In the genomic region with DNA sequence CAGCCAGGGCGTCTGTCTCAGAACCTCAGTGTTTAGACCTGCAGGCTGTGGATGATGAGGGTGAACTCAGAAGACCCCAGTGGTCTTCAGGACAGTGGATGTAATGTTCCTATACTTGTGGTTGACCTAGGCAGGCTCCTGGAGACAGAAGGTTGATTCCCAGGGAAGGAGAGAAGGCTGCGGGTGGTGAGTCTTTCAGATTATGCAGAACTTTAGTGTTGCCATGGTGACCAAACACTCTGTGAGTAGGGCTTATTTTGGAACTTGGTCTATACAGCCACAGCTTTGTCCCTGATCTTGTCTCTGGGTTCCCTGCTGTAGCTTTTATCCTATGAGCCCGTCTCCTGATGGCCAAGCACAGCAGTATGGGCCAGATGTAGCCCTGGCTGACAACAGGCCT, we compare ENCODE assay signal across 11 mouse cellular contexts. TPM values are rescaled to one million over a fixed set of nuclear protein-coding genes. Genes with fewer than 3 reads are reported as not detected.
DNase-seq lines count a peak whose midpoint lies in the region; ATAC-seq and TF ChIP-seq lines count a peak whose summit lies in the region.
"Had no signal": no experiment of that assay in that cellular context is flagged by ENCODE, and none has a peak within 500 bp of the region (broad histone marks: within the 10 kb centered on the region; RNA-seq: fewer than 3 reads in every experiment).

No protein-coding gene starts in this region.

- H3K4me3 ChIP-seq in lung, postnatal 0 days (ENCODE audit: low read depth, low read length), result no peak overlapping the region
- H3K4me3 ChIP-seq in left cerebral cortex, adult 2 months, result no peak overlapping the region
- no peak overlapping the region for H3K4me3 ChIP-seq in intestine, postnatal 0 days (ENCODE audit: low read depth, low read length)
- H3K4me3 ChIP-seq: midbrain, embryonic 10.5 days; neural tube, embryonic 12.5 days had no signal

- no peak overlapping the region for H3K27ac ChIP-seq in lung, postnatal 0 days (ENCODE audit: low read length)
- peak overlapping the region; percentile 62 for H3K27ac ChIP-seq in left cerebral cortex, adult 2 months
- no peak overlapping the region for H3K27ac ChIP-seq in intestine, postnatal 0 days (ENCODE audit: low read depth, low read length)
- H3K27ac ChIP-seq: midbrain, embryonic 10.5 days; neural tube, embryonic 12.5 days had no signal

- no peak for TF ChIP-seq CTCF in lung, postnatal 0 days (IDR thresholded peaks at IDR 0.05)
- TF ChIP-seq CTCF in left cerebral cortex, adult 2 months (IDR thresholded peaks at IDR 0.05), result no peak
- TF ChIP-seq CTCF in intestine, postnatal 0 days (IDR thresholded peaks at IDR 0.05; ENCODE audit: low read depth), result no peak

- WGBS in lung, postnatal 0 days, result 63% methylated on average over 3 of the region's 3 CpGs
- 79% methylated on average over 3 of the region's 3 CpGs for WGBS in intestine, postnatal 0 days

- H3K4me1 ChIP-seq in lung, postnatal 0 days (ENCODE audit: insufficient read depth, low read depth, low read length), result no peaks in the 10 kb centered on the region
- H3K4me1 ChIP-seq in intestine, postnatal 0 days (replicated peaks; ENCODE audit: control insufficient read depth, insufficient read depth, low read length), result no peaks in the 10 kb centered on the region

- no peak for TF ChIP-seq EP300 in lung, postnatal 0 days (IDR thresholded peaks at IDR 0.05)

- peak; percentile 84 for ATAC-seq in frontal cortex, adult (ENCODE audit: low TSS enrichment)
- ATAC-seq in lung, postnatal 0 days, result 0 out of 2 replicates have a peak, but pooled peaks have one; percentile 14
- ATAC-seq in intestine, postnatal 0 days, result no peak

- H3K36me3 ChIP-seq in lung, postnatal 0 days (ENCODE audit: insufficient read depth, low read length), result no peaks in the 10 kb centered on the region
- no peaks in the 10 kb centered on the region for H3K36me3 ChIP-seq in intestine, postnatal 0 days (ENCODE audit: control insufficient read depth, insufficient read depth)
- H3K36me3 ChIP-seq: neural tube, embryonic 12.5 days had no signal

- no peak overlapping the region for H3K4me2 ChIP-seq in lung, postnatal 0 days (replicated peaks; ENCODE audit: low read depth, low read length)
- no peak overlapping the region for H3K4me2 ChIP-seq in intestine, postnatal 0 days (replicated peaks; ENCODE audit: low read depth)
- H3K4me2 ChIP-seq: neural tube, embryonic 12.5 days had no signal

- intact Hi-C loops in left cerebral cortex, adult 2 months (cut with DNase I), result no loop called here

- no peak overlapping the region for H3K9ac ChIP-seq in lung, postnatal 0 days (replicated peaks; ENCODE audit: low read depth)
- H3K9ac ChIP-seq in intestine, postnatal 0 days (ENCODE audit: low read depth, low read length), result no peak overlapping the region
- H3K9ac ChIP-seq: neural tube, embryonic 12.5 days had no signal

- no peaks in the 10 kb centered on the region for H3K9me3 ChIP-seq in lung, postnatal 0 days (ENCODE audit: low read length)
- H3K9me3 ChIP-seq in intestine, postnatal 0 days (ENCODE audit: control insufficient read depth), result no peaks in the 10 kb centered on the region
- H3K9me3 ChIP-seq: midbrain, embryonic 10.5 days; neural tube, embryonic 12.5 days had no signal

- no peak for DNase-seq in frontal cortex, postnatal 14 days (ENCODE audit: low spot score in 2 of 2)
- DNase-seq in lung, postnatal 0 days (ENCODE audit: low spot score), result peak; percentile 11
- no peak for DNase-seq in lung, postnatal 36 days
- DNase-seq in left cerebral cortex, adult 2 months (ENCODE audit: extremely low spot score in 1 of 2, low spot score in 2 of 2), result no peak
- DNase-seq in right cerebral cortex, postnatal 14 days, result peak; percentile 7
- no peak for DNase-seq in thymus, postnatal 4 days
- DNase-seq: cerebellum, postnatal 14 days had no signal

- no peaks in the 10 kb centered on the region for H3K27me3 ChIP-seq in lung, postnatal 0 days (replicated peaks; ENCODE audit: insufficient read depth, low read length)
- H3K27me3 ChIP-seq in intestine, postnatal 0 days (replicated peaks; ENCODE audit: control insufficient read depth, insufficient read depth, low read length), result no peaks in the 10 kb centered on the region
- H3K27me3 ChIP-seq: neural tube, embryonic 12.5 days had no signal

RNA-seq across cellular contexts. Expression of gene Mcm5, which starts 28.2 kb away (rescaled TPM):
- polyA plus RNA-seq in lung, postnatal 0 days (2015; fragmentation: Nextera tagmentation; extraction: Ambion mirVana), result 14.6 and 14.9 TPM in 2 replicates
- total RNA-seq in left cerebral cortex, adult 2 months (2021), result 1 to 10 TPM; 7.4 to 7.6 TPM
- 21.3 and 23.9 TPM in 2 replicates for polyA plus RNA-seq in intestine, postnatal 0 days (2015; fragmentation: Nextera tagmentation; extraction: Ambion mirVana)

RNA-seq across cellular contexts. Expression of gene Hmox1, which starts 44.1 kb away (rescaled TPM):
- 33.6 and 38.7 TPM in 2 replicates for polyA plus RNA-seq in lung, postnatal 0 days (2015; fragmentation: Nextera tagmentation; extraction: Ambion mirVana)
- 1 to 10 TPM; 3.9 to 5.2 TPM for total RNA-seq in left cerebral cortex, adult 2 months (2021)
- polyA plus RNA-seq in intestine, postnatal 0 days (2015; fragmentation: Nextera tagmentation; extraction: Ambion mirVana), result 35.9 and 72.7 TPM in 2 replicates

Comparison
In these comparisons a context has a peak if more than half of its experiments do, and no peak if none do; other contexts are left out.
1. DNase-seq: peak in lung, postnatal 0 days (single experiment) and right cerebral cortex, postnatal 14 days (single experiment); none in frontal cortex, postnatal 14 days (0 of 2), lung, postnatal 36 days (single experiment), left cerebral cortex, adult 2 months (0 of 2) and thymus, postnatal 4 days (single experiment).